Mouse (Mus musculus) C2C12 (cell line): ENCODE measurements at regions not wholly inside any gene's neighbourhood (a gene's known extent, or its start where the extent isn't known, plus 50 kb on each side); places are given as distances from the start of the nearest gene placed in this dataset.

Experiments used
- CEBPB ChIP-seq: IDR thresholded peaks from one replicate; pipeline ENCODE4 v1.6.1; 2011; ENCODE audit warnings: low read depth, mild to moderate bottlenecking, control low read depth, moderate library complexity
- CTCF ChIP-seq: IDR thresholded peaks from one replicate; pipeline ENCODE4 v1.5.1; 2011; ENCODE audit not compliant: control insufficient read depth, insufficient read depth, insufficient read length
- FOSL1 ChIP-seq: IDR thresholded peaks from one replicate; pipeline ENCODE4 v1.8.0; 2011; ENCODE audit warnings: mild to moderate bottlenecking, low read length; ENCODE audit not compliant: poor library complexity, insufficient read depth, severe bottlenecking
- MYOD1 ChIP-seq: IDR thresholded peaks from one replicate; pipeline ENCODE4 v1.6.1; 2011; ENCODE audit warnings: low read depth; ENCODE audit not compliant: control insufficient read depth, insufficient read length
- MYOG ChIP-seq: IDR thresholded peaks from one replicate; pipeline ENCODE4 v1.6.1; 2011; ENCODE audit not compliant: control insufficient read depth, insufficient read length; ENCODE audit errors: extremely low read depth
- USF1 ChIP-seq: IDR thresholded peaks from one replicate; pipeline ENCODE4 v1.6.1; 2011; ENCODE audit warnings: low read depth, mild to moderate bottlenecking, control low read depth, moderate library complexity

DNA sequence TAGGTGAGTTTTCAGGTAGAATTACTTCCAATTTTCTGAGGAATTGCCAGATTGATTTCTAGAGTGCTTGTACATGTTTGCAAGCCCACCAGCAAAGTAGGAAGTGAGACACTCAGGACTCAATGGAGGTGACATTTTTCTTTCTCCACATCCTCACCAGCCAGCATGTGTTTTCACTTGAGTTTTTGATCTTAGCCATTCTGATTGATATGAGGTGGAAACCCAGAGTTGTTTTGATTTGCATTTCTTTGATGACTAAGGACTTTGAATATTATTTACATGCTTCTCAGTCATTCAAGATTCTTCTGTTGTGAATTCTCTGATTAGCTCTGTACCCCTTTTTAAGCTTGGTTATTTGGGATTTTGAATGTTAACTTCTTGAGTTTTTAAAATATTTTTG, 2650.2 kb downstream of the Gm37988 start:
- TF ChIP-seq CTCF = no peak
- TF ChIP-seq MYOG = no peak
- no peak for TF ChIP-seq USF1
- no peak for TF ChIP-seq FOSL1
- TF ChIP-seq MYOD1 = no peak
- TF ChIP-seq CEBPB = no peak
